Mouse (Mus musculus): ENCODE measurements around the gene Gas2l1. TPM values are rescaled to one million over a fixed set of nuclear protein-coding genes. Genes with fewer than 3 reads are reported as not detected.

The Gas2l1 gene
- total and polyA plus RNA-seq, 3 experiments, result 41.1 to 89.0 TPM; not detected in 1

- TF ChIP-seq MYC (IDR thresholded peaks at IDR 0.05; ENCODE audit: low read depth, low read length), result peak; percentile 46; the same call in 1 of the 2 replicates
These were observed 33.1 kb upstream of the Gas2l1 start (continued) for GRCm38 (mm10) chr11:5098035-5098735.

- Histone ChIP-seq H3K36me3 (ENCODE audit: control insufficient read depth in 1 of 2, insufficient read depth in 2 of 2, low read length in 2 of 2) (peaks cover 36 to 59% of the 10 kb centered on the region in 2 experiments), H3K9ac (ENCODE audit: control insufficient read depth, low read depth, low read length, poor library complexity, severe bottlenecking) (peak overlapping the region; percentile 99), H3K27ac (ENCODE audit: control insufficient read depth, low read depth, low read length) (no peak overlapping the region), H3K27me3 (ENCODE audit: control insufficient read depth in 1 of 2, insufficient read depth in 2 of 2, low read length in 2 of 2) (no peaks in the 10 kb centered on the region), H3K9me3 (replicated peaks; ENCODE audit: insufficient read depth, low read length) (no peaks in the 10 kb centered on the region), H3K4me1 (ENCODE audit: control insufficient read depth in 1 of 2, insufficient read depth in 2 of 2, low read length in 2 of 2) (peaks cover 9 to 24% of the 10 kb centered on the region in 2 experiments), H3K79me2 (ENCODE audit: control insufficient read depth, insufficient read depth, low read length, poor library complexity) (peaks cover 88% of the 10 kb centered on the region), H3K4me3 (ENCODE audit: control insufficient read depth in 1 of 2, insufficient read depth in 1 of 2, low read depth in 2 of 2, low read length in 2 of 2) (peak overlapping the region; percentile 90 to 94)
- peak; percentile 64; the same call in 1 of the 2 replicates for TF ChIP-seq SIN3A (IDR thresholded peaks at IDR 0.05; ENCODE audit: low read length)
- TF ChIP-seq NELFE (IDR thresholded peaks at IDR 0.05; ENCODE audit: low read depth, low read length), result no peak
- TF ChIP-seq MXI1 (IDR thresholded peaks at IDR 0.05; ENCODE audit: low read depth, low read length), result peak; percentile 32; the same call in 1 of the 2 replicates
- TF ChIP-seq CHD1 (IDR thresholded peaks at IDR 0.05; ENCODE audit: low read depth, low read length), result peak; percentile 90; the same call in 1 of the 2 replicates
- 0 out of 2 replicates have a peak, but pooled peaks have one; percentile 19 for TF ChIP-seq HCFC1 (IDR thresholded peaks at IDR 0.05; ENCODE audit: low read depth, low read length)
- peak; percentile 69 for TF ChIP-seq POLR2AphosphoS2 (IDR thresholded peaks at IDR 0.05; ENCODE audit: low read length)
- TF ChIP-seq UBTF (IDR thresholded peaks at IDR 0.05; ENCODE audit: borderline replicate concordance, insufficient read depth, low read depth, low read length), result no peak
- TF ChIP-seq ETS1 (IDR thresholded peaks at IDR 0.05; ENCODE audit: low read depth, low read length), result 0 out of 2 replicates have a peak, but pooled peaks have one; percentile 16
- TF ChIP-seq TBP (IDR thresholded peaks at IDR 0.05; ENCODE audit: low read depth, low read length), result no peak
- DNase-seq (ENCODE audit: low read depth, low spot score), result peak; percentile 46
These were observed 31.4 kb upstream of the Gas2l1 start for GRCm38 (mm10) chr11:5096480-5097020.

- Histone ChIP-seq H3K4me1 (ENCODE audit: control insufficient read depth in 1 of 2, insufficient read depth in 2 of 2, low read length in 2 of 2) (peaks cover 6 to 18% of the 10 kb centered on the region in 2 experiments), H3K27ac (ENCODE audit: control insufficient read depth, low read depth, low read length) (0 out of 2 replicates have a peak overlapping the region, but pooled peaks have one; percentile 4), H3K27me3 (ENCODE audit: control insufficient read depth in 1 of 2, insufficient read depth in 2 of 2, low read length in 2 of 2) (no peaks in the 10 kb centered on the region), H3K9me3 (replicated peaks; ENCODE audit: insufficient read depth, low read length) (no peaks in the 10 kb centered on the region), H3K9ac (ENCODE audit: control insufficient read depth, low read depth, low read length, poor library complexity, severe bottlenecking) (peak overlapping the region; percentile 99; the same call in 1 of the 2 replicates), H3K79me2 (ENCODE audit: control insufficient read depth, insufficient read depth, low read length, poor library complexity) (peaks cover 87% of the 10 kb centered on the region), H3K4me3 (ENCODE audit: control insufficient read depth in 1 of 2, insufficient read depth in 1 of 2, low read depth in 2 of 2, low read length in 2 of 2) (peak overlapping the region in 1 of 2 experiments; percentile 35; a peak in 3 of 4 replicates), H3K36me3 (ENCODE audit: control insufficient read depth in 1 of 2, insufficient read depth in 2 of 2, low read length in 2 of 2) (peaks cover 43 to 59% of the 10 kb centered on the region in 2 experiments)
- TF ChIP-seq POLR2A (IDR thresholded peaks at IDR 0.05; ENCODE audit: control insufficient read depth in 1 of 2, insufficient read depth in 1 of 2, low read depth in 1 of 2, low read length in 2 of 2, poor library complexity in 1 of 2) (peak in 1 of 2 experiments; percentile 42; a peak in 2 of 4 replicates), ZNF384 (IDR thresholded peaks at IDR 0.05; ENCODE audit: low read depth, low read length) (no peak), NELFE (IDR thresholded peaks at IDR 0.05; ENCODE audit: low read depth, low read length) (no peak), POLR2AphosphoS2 (IDR thresholded peaks at IDR 0.05; ENCODE audit: low read length) (no peak; the same call in 1 of the 2 replicates), ZKSCAN1 (IDR thresholded peaks at IDR 0.05; ENCODE audit: low read depth, low read length) (no peak), MAFK (IDR thresholded peaks at IDR 0.05; ENCODE audit: borderline replicate concordance, low read depth, low read length) (no peak), TAL1 (IDR thresholded peaks at IDR 0.05; ENCODE audit: low read length) (no peak), CHD2 (IDR thresholded peaks at IDR 0.05; ENCODE audit: low read length) (no peak), EP300 (IDR thresholded peaks at IDR 0.05; ENCODE audit: low read depth in 1 of 2, low read length in 2 of 2) (no peak; a peak in 1 of 4 replicates), SIN3A (IDR thresholded peaks at IDR 0.05; ENCODE audit: low read length) (0 out of 2 replicates have a peak, but pooled peaks have one; percentile 2)
- DNase-seq (ENCODE audit: low read depth, low spot score), result no peak
These were observed 30.8 kb upstream of the Gas2l1 start for GRCm38 (mm10) chr11:5095877-5096276.
